Mouse (Mus musculus) adrenal gland, postnatal 4 days (tissue): ENCODE data around the gene Mast4. TPM values are rescaled to one million over a fixed set of nuclear protein-coding genes. Genes with fewer than 3 reads are reported as not detected.

Source experiments
- DNase-seq, 2 experiments: peaks; one replicate each; pipeline ENCODE4 v3.0.0; 2021 to 2022; ENCODE audit warnings: low spot score in 2 of 2, mixed read lengths in 2 of 2
- total RNA-seq, 2 experiments: library from RNA; stranded (reverse); gene quantifications; 2 replicates each; pipeline ENCODE4 v1.2.3; 2021

Gene Mast4
- total RNA-seq, 2 experiments from 2014 or later, result 75.3 to 80.7 TPM

DNA sequence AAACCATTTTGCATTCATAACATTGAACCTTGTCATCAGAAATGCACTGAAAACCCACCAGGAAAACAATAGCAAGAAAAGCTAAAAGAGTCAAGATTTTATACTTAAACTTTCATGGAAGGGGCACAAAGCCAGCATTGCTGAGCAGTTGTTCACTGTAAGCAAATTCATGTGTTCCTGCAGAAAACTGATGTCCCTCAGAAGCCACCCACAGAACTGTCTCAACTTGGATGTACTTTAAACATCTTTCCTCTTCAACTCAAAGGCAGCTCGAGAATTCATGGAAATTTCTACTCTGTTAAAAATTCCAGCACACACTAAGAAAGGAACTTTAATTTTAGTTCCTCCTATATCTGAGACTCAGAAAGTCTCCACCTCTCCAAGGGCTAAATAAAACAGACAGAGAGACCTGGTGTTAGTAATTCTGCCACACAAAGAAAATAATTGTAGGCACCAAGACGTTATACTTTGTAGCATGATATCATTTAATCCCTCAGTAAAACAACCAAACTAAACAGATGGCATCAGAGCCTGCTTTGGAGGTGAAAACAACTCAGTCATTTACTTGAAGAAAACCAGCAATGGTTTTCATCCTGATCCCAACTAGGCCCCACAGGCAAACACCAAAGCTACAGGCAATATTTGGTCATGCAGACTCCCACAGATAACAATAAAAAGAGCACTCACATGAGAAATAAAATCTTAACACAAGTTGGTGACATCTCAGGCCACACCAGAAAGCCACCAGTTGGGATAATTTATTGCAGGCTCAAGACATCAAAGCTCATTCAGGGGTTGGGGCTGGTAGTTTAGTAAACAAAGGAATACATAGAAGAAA, 134.3 kb downstream of the Mast4 start:
- no peak for DNase-seq

DNA sequence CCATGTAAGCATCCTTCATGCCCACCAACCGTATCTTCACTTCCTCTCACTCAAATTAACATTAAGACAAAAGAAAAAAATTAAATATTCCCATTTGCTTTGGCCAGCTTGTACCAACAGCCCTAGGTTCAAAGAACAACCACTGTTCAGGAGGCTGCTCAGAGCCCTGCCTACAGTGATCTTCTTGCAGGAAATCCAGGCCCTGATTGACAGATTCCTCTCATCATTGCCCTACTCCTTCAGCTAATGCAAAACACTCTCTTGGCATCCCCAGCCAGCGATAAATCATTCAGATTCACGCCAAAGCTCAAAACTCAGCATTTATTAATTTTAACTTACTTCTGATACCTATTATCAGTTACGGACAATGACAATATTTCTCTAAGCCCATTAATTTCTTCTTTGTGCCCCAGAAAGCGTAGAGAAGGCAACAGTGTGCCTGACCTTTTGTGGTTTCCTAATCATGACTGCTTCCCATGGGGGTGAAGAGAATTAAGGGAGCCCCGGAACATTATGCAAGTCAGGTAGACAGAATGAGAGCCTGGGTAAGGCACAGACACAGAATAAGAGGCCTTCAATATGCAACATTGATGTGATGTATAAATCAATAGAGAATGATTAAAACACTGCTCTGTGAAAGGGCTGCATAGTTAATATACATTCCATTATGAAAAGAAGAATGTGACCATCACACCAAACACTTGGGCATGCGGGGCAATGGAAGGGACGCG, 135.9 kb downstream of the Mast4 start:
- DNase-seq, result no peak

DNA sequence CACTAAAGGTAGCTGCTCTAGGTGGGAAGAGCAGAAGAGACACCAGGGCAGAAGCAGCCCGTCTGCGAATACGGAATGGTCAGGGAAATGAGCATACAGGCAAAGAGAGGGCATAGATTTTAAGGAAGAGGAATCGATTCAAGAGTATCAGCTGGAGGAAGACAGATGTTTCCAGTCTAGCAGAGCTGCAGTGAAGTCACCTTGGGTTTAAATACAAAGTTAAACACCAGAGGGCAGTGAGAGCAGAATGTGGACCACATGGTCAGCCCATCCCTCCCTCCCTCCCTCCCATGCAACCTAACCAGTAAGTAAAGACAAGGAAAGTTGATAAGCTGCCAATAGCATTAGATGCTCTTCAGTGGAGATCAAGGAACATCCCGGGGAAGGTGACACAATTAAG, 138.0 kb downstream of the Mast4 start:
- DNase-seq, result no peak

DNA sequence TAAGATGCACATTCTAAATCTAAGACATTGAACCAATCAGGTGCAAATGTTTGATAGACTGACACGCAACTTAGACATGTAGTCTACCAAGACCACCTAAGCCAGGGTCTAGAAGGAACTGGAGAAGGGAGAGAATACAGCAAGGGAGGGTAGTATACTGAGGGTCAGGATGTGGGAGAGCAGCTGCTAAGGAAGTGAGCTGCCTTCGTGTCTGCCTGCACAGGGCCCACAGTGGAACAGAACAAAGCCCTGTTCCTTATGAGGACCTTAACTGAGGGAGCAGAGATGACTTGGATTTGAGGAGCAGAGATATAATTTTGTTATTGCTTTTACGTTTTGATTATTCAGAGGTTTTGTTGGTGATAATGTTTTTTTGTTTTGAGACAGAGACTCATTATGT, 138.4 kb downstream of the Mast4 start:
- no peak for DNase-seq

DNA sequence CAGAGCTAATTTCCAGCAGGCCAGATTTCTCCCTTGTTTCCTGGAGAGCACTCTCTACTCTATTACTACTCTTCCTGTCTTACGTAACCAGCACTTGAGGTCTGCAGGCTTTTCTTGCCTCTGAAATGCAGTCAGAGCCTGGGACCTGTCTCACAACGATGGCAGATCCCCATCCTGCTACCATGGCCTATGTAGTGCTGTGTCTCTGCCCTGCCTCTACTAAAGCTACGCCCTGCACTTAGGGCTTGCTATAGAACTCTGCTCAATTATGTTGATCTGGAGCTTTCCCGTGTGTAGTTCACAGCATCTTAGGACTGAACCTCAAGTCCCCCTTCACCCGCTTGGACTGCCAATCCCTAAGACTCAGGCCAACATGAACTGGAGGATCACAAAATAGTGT, 150.7 kb downstream of the Mast4 start:
- no peak for DNase-seq

DNA sequence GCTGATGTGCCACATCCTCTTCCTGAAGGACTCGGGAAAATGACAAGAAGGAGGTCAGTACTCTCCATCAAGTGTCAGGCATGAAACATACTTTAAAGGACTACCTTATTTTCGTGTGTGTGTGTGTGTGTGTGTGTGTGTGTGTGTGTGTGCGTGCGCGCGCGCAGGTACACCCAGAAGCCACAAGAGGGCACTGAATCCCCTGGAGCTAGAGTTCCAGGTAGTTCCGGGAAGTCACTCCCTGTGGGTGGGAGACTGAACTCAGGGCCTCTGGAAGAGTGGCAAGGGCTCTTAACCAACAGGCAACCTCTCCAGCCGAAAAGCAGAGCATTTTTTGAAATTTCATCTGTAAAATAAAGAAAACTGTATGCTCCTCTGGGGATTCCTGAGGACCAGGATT, 152.5 kb downstream of the Mast4 start:
- no peak for DNase-seq

DNA sequence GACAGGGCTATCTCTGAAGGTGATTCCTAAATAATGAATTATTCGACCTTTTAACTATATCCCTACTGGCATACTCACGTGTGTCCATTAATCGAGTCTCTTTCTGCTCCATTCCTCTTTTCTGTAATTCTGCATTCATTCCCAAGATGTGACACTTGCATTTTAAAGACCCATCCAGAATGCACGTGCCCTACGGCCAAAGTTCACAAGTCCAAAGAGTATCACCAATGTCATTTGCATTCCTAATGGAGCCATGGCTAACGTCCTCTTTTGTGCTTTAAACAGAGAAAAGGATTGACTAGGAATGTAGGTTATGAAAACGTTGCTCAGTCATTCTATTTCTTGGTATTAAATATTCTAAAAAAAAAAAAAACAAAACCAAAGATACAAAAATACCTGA, 157.4 kb downstream of the Mast4 start:
- no peak for DNase-seq

DNA sequence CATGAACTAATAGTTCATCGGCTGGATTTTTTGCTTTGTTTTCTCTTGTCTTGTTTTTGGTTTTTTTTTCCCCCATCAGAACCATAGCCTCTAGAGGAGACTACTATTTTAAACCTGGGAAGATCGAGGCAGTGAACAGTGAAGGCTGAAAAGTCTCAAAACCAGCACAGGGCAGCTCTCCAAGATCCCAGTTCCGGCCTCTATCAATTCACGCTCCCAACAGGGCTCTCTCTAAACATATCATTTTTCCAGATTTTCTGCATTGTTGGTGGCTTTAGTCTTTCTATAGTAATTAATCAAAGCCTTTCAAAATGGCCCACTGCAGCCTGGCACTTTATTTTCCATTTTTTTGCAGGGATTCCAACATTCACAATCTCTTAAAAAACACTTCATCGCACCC, 159.9 kb downstream of the Mast4 start:
- DNase-seq, result no peak

DNA sequence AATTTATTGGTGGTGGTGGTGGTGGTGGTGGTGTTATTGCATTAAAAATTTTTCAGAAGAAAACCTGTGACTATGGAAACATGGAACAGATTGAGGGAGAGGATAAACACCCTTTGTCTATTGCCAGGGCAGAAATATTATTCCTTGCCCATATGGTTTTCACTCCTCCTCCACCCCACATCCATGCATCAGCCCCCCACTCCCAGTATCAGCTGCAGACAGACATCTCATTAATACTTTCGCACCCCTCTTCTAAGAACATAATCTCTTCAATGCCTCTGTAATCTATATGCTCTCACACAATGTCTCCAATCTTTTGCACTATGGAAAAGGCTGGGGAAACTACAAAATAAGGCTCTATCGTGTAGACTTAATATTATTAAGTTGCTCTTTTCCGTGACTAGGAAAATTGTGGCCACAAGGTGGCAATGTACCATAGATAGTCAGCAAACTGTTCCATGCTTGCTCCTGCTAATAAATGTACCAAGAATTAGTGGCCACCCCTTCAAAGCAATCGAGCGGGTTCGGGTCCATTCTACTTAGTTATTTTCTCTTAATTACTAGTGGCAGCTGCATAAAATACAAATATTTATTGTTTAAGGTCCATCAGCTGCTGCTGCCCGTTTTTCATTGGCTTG, 160.6 kb downstream of the Mast4 start:
- DNase-seq, result peak; percentile 19 to 45

DNA sequence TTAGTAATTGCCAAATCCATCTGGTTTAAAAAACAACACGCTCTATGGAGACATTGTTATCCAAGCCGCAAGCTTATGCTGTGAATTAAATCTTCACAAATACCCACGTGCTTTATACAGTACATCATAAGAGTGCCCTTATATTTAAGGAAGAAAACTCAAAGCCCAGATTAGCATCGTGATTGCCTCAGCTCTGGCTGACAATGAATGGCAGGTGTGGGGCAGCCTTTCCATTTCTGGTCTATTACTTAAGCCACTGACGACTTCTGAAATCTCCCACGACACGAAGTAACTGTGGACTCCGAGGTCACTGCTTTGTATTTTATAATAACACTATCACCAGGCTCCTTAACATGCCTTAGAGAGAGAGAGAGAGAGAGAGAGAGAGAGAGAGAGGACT, 182.4 kb downstream of the Mast4 start:
- DNase-seq, result no peak

DNA sequence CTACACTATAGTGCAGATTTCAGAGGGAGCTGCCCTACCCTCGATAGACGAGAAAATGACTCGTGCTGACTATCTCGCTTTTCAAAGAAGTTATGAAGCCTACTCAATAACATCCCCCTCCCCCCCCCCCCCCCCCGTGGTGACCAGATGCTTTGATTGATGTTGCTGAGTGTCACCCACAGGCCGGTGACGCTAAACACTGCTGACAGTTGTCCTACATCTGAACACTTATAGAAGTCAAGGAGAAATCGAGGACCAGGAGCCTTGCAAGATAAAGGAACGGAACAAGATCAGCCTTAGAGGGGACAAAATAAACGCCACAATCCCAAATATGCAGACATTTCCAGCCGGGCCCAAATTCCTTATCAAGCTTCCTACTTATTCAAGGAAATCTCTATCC, 183.1 kb downstream of the Mast4 start:
- DNase-seq, result no peak

DNA sequence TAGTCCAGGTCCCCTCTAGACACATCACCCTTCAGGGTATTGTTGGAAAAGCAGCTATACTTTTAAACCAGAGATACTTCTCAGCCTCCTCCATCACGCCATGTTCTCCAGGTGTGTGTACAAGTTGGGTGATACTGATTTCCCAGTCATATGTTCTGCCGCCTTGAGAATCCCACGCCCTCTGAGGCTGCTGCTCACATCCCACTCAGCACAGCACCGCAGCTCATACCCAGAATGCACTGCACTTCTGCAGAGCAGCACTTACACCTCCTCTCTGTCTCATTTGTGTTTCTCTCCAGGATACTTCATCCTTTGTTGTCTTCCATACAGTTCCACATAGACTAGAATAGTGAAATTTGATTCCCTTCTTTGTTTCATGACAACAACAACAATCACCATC, 183.6 kb downstream of the Mast4 start:
- no peak for DNase-seq

DNA sequence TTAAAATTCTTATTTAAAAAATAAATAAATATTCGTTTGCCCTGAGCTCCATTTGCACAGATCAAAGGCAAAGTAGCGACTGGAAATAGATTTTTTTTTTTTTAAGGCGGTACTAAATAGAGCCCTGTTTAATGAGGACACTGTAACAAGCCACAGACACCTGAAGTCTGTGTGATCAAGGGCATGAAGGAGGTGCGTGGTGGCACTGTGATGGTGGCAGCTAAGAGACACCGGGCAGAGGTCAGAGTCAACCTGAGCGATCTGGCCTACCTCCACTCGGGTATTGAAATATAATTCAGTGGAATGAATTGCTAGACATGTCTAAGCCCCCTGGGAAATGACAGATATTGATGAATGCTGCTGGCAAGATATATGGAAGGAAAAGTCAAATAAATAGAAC, 184.9 kb downstream of the Mast4 start:
- no peak for DNase-seq

DNA sequence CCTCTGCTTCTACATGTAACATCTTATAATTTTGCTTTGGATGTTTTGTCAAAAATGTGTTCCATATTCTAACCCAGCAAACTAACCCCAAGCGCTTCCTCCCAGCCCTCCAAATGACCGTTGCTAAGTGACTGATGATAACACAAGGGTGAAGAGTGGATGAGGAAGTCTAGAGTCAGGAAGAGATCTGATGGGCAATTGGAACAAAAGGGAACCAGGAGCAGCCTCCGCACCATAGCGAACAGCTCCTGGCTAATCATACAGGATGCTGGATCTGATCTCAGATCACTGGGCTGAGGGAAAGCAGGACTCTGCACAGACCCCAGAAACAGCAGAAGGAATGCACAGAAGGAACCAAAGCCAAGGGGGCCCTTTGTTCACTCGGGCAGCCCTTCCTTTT, 190.0 kb downstream of the Mast4 start:
- no peak for DNase-seq

DNA sequence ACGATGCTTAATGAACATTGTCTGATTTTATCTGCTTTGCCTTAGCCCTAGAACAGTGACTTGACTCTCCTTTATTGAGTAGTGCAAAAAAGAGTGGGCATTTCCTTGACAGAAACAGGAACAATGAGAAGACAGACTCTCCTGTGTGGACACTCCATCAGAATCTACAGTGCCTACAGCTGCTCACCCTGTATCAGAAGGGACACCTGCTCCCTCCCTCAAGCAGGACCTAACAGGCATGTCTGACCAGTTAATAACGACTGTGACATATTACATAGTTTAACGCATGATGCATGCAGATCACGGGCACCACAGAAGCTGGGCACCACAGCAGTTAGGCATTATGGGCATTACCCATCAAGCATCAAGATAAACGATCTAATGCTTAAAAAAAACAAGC, 193.0 kb downstream of the Mast4 start:
- no peak for DNase-seq

DNA sequence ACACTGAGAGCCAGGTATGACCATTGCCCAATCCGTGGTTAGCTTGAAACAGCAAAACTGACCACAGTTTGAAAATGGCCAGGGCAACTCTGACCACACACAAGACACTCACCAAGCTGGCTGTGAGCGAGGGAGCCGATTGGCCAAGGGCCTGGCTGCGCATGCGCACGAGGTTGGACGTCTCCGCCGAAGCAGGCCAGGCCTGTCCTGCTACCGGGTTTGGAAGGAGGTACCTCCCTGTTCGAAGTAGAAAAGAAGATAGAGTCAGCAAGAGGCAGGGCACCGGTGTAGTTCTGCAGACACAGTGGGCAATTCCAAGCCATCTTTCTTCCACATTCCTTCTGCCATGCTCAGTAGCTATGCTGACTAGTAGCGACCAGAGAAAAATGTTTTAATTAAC, 194.2 kb downstream of the Mast4 start:
- no peak for DNase-seq

DNA sequence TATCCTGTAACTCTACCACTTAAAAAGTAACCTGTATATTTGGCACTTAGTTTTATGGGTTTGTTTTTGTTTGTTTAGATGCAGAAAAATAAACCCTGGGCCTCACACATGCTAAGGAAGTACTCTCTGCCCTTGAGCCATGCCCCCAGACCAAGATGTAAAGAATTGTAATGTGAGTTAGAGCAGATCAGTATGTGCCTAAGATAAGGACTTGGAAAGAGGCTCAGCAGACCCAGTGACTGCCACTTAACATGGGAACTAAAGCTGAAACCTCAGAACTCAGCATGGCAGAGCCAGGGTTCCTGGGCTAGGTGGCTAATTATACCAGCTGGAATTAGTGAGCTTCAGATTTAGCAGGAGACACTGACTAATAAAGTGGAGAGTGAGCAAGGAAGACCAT, 196.0 kb downstream of the Mast4 start:
- DNase-seq, result no peak

DNA sequence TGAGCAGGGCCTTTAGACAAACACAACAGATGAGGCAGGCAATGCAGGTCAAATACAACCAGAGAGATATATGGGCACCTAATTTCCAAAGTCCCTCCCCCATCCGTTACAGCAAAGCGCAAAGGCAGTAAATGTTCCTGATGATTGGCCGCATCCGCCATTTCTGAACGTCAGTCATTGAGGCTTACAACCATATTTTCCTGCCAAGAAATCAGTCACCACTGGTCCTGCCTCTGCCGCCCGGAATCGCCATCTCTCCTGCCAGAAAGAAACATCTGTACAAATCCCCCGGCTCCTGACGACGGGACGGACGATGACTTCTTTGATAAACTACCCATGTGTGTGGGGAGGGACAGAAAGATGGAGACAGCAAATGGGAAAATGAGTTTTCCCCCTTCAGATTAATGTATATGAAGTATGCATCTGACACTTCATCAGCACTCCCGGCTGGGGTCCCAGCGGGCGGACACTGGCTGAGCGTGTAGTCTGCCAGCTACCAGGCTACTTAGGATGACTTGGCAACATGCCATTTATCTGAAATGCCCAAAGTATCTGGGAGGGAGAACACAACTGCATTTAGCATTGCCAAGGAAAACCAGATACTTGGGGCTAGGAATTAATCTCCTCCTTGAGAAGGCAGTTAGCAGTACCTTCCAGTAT, 198.9 kb downstream of the Mast4 start:
- DNase-seq, result no peak

DNA sequence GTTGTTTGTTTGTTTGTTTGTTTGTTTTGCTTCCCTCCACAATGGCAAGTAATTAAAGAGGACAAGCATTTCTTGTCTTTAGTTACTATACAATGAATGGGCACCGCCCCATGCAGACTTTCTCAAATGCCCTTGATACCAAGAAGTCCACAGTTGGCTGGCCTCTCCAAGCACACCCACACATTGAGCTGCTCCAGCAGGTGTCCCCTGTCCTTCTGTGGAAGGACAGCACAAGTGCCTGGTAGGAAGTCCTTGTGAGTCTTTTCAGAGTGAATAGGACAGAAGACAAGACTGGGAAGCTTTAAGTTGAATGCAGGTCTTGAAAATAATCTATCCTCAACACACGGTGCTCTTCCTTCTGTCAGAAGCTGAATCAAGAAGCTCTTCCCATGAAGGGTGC, 202.5 kb downstream of the Mast4 start:
- DNase-seq, result no peak

DNA sequence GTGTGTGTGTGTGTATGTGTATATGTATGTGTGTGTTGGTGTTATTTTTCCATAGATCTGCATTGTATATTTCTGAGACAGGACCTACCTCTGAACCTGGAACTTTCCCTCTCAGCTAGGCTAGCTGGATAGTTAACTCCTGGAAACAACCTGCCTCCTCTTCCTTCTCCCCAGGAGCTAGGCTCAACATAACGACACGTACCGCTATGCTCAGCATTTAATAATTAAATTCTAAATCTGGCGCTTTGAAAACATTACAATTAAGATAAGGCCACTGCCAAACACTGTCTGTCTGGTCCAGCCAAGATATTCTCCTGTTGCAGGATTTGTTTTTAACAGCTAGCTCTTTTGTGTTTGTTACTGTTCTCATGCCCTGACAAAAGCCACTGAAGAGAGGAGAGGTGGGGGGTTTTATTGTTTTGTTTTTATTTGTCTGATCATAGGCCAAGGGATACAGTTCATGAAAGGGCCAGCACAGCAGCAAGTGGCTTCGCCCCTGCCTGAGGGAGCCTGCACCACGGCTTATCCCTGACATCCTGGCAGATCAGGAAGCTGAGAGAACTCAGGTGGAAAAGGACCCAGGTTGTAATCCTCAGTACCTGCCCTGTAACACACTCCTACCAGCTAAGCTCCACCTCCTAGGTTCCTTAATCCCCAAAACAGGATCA, 205.0 kb downstream of the Mast4 start:
- no peak for DNase-seq

DNA sequence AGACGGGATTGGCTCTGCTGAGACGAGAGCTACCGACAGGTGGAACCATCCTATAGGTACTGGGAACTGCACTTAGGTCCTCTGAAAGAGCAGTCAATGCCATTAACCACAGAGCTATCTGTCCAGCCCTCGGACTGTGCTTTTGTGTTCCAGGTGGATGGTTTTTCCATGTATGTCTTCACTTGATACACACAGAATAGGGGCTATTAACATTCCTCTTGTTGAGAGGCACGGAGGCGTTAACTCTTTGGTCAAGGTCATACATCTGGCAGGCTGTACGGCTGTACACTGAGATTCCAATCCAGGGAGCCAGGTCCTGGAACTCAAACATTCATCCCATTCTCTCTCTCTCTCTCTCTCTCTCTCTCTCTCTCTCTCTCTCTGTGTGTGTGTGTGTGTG, 205.6 kb downstream of the Mast4 start:
- DNase-seq, result no peak
